Mouse (Mus musculus) spleen, adult 10 weeks (tissue): ENCODE results near the gene Krtap4-1. TPM values are rescaled to one million over a fixed set of nuclear protein-coding genes. Genes with fewer than 3 reads are reported as not detected.

Source experiments
- polyA plus RNA-seq: library from polyadenylated mRNA; stranded (reverse); fragments of 350-450 nt; fragmentation: Illumina TruSeq; extraction: RNeasy Lipid Tissue Mini Kit (QIAGEN cat#74804); gene quantifications from one replicate; pipeline ENCODE4 v1.2.3, GENCODE M21; 2015; ENCODE audit warnings: low replicate concordance; ENCODE audit not compliant: insufficient read depth

Gene Krtap4-1
- polyA plus RNA-seq: not detected

DNA sequence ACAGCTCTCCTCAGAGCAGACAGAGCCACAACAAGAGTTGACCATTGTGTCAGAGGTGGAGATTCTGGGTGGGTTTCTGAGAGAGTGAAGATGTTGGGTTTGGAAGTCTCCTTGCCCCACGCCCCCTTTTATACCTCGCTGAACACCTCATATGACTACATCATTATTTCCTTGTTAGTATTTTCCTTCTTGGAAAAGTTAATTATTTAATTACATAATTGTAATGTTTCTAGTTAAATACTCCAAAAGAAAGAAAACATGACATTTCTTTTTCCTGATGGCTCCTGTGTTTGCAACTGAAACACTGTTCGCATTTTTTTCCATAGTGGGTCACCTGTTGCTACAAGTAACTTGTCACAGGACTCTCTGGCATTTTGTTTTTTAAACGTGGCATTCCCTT, at the start of gene Krtap4-1:
Gene Krtap4-1 (minus strand): TSS at position 101 of the 400 bp plus-strand sequence.

DNA sequence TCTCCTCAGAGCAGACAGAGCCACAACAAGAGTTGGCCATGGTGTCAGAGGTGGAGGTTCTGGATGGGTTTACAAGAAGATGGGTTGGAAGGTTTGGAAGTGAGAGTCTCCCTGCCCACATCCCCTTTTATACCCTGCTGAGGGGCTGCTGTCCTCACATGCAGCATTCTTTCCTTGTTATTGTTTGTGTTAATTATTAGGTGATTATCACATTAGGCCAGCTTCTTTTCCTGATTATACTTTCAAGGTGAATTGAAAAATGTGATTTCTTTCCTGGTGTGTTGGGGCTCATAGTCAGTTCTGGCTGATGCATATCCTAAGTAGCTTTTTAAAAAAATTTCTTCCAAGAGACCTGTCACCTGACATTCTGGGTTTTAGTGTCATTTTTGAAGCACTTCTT, 37.8 kb upstream of the Krtap4-1 start, which contains the start of gene Krtap4-6:
Gene Krtap4-6 (minus strand): TSS at position 101 of the 400 bp plus-strand sequence.

DNA sequence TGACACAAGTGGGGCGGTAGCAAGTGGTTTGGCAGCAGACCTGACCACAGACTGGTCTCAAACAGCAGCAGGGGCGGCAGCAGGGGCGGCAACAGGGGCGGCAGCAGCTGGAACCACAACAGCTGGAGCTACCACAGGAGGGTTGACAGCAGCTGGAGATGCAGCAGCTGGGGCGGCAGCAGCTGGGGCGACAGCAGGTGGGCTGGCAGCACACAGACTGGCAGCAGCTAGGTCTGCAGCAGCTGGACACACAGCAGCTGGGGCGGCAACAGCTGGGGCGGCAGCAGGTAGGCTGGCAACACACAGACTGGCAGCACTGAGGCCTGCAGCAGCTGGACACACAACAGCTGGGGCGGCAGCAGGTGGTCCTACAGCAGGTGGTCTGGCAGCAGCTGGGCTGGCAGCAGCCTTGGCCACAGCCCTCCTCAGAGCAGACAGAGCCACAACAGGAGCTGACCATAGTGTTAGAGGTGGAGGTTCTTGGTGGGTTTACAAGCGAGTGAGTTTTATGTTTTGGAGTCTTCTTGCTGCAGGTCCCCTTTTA, 30.5 kb upstream of the Krtap4-1 start, which contains the start of gene Gm11563:
Gene Gm11563 (minus strand): TSS at position 494 of the 544 bp plus-strand sequence.

DNA sequence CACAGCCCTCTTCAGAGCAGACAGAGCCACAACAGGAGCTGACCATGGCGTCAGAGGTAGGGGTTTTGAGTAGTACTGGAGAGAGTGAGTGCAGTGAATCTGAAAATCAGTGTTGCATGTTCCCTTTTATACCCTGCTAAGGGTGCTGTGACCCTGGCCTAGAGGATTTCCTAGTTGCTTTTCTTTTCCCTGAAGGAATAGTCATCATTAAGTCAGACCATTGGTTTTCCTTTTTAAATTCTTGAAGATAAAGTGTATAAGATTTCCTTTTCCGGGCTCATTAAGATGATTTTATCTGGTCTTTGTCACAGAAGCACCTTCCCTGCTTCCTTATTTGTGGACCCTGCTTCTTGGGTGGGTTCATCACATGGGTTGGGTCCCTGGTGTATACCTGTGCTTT, 22.1 kb upstream of the Krtap4-1 start, which contains the start of gene Gm11555:
Gene Gm11555 (minus strand): TSS at position 101 of the 400 bp plus-strand sequence.

DNA sequence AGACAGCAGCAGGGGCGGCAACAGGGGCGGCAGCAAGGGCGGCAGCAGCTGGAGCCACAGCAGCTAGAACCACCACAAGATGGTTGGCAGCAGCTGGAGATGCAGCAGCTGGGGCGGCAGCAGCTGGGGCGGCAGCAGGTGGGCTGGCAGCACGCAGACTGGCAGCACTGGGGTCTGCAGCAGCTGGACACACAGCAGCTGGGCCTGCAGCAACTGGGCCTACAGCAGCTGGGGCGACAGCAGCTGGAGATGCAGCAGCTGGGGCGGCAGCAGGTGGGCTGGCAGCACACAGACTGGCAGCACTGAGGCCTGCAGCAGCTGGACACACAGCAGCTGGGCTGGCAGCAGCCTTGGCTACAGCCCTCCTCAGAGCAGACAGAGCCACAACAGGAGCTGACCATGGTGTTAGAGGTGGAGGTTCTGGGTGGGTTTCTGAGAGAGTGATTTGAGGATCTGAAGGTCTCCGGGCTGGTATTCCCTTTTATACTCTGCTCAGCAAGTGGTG, 15.6 kb upstream of the Krtap4-1 start, which contains the start of gene Krtap4-7:
Gene Krtap4-7 (minus strand): TSS at position 455 of the 505 bp plus-strand sequence.

DNA sequence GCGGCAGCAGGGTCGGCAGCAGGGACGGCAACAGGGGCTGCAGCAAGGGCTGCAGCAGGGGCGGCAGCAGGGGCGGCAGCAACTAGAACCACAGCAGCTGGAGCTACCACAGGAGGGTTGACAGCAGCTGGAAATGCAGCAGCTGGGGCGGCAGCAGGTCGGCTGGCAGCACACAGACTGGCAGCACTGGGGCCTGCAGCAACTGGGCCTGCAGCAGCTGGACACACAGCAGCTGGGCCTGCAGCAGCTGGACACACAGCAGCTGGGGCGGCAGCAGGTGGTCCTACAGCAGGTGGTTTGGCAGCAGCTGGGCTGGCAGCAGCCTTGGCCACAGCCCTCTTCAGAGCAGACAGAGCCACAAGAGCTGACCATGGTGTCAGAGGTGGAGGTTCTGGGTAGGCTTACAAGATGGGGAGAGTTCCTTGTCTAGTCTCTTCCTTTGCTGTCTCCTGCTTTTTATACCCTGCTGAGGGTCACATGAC, 6.7 kb upstream of the Krtap4-1 start, which contains the start of gene Krtap4-2:
Gene Krtap4-2 (minus strand): TSS at position 432 of the 482 bp plus-strand sequence.

DNA sequence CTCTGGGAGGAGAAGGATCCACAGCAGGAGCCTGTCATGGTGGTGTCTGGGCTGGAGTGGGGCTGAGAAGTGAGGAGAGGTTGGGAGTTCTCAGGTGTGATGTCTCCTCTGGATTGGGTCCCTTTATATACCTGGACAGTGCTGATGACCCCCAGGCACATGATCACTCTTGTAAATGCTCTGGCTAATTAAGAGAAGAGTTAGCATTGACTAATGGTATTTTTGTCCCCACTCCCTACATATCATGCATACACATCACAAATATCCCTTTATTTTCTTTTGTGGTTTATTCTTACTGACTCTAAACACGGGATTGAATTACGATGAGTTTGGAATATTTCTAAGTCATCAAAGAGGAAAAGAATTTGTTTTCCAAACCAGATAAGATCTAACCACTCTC, 7.7 kb downstream of the Krtap4-1 start, which contains the start of gene Gm11562:
Gene Gm11562 (minus strand): TSS at position 101 of the 400 bp plus-strand sequence.

DNA sequence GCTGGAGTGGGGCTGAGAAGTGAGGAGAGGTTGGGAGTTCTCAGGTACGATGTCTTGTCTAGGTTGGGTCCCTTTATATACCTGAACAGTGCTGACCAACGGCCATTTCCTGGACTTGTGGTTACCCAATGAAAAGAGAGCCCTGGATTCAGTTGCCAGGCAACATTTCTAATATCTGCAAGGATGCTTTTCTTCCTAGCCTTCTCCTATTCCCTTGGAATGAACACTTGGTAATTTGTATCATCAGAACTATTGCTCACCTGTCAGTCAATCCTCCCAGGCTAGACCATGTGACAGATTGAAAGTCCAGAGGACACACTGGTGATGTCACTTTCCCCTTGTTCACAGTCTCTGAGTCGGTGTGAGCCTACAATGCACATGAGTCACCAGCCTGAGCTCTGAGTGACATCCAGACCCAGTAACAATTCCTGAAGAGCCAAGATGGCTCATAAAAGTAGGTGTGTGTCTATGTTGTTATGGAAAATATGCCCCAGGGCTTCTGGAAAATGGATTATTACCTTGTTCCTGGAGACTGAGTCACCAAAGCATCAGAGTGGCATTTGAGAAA, 13.2 kb downstream of the Krtap4-1 start, which contains the start of gene Krtap2-4:
Gene Krtap2-4 (minus strand): TSS at position 51 of the 568 bp plus-strand sequence.

DNA sequence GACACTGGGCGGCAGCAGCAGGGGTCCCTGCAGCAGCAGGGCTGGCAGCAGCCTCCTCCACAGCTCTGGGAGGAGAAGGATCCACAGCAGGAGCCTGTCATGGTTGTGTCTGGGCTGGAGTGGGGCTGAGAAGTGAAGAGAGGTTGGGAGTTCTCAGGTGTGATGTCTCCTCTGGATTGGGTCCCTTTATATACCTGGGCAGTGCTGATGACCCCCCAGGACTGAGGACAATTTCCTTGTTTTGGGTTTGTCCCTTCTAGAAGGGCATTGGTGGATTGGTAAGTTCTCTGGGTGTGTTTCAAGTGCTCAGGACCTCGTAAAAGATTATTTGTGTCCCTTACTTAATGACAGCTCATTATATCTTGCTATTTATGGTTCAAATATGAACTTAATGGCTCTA, 17.9 kb downstream of the Krtap4-1 start, which contains the start of gene Gm11937:
Gene Gm11937 (minus strand): TSS at position 101 of the 400 bp plus-strand sequence.

DNA sequence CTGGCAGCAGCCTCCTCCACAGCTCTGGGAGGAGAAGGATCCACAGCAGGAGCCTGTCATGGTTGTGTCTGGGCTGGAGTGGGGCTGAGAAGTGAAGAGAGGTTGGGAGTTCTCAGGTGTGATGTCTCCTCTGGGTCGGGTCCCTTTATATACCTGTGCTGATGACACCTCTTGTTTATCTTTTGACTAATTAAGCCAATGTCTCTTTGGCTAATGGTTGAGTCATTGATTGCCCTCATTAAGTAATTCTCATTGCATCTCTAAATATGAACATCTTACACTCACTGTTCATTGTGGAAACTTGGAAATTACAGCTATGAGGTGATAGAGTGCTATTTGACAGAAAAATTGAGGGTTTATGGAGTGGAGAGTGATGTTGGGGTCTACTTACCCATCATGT, 24.8 kb downstream of the Krtap4-1 start, which contains the start of gene Gm11938:
Gene Gm11938 (minus strand): TSS at position 101 of the 400 bp plus-strand sequence.

DNA sequence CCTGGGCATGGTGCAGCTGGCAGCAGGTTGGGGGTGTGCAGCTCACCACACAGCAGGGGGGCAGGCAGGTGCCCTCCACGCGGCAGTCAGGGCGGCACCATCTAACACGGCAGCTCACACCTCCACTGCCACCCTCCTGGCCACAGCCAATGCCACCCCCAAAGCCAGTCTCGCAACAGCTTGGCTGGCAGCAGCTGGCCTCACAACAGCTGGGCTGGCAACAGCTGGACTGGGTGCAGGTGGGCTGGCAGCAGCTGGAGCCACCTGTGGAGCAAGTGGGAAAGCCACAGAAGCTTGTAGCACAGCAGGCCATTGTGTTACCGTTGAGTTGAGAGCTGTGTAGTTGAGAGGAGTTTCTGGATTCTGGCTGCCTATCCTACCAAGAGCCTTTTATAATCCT, 30.3 kb downstream of the Krtap4-1 start, which contains the start of gene Krtap9-3:
Gene Krtap9-3 (minus strand): TSS at position 364 of the 400 bp plus-strand sequence.

DNA sequence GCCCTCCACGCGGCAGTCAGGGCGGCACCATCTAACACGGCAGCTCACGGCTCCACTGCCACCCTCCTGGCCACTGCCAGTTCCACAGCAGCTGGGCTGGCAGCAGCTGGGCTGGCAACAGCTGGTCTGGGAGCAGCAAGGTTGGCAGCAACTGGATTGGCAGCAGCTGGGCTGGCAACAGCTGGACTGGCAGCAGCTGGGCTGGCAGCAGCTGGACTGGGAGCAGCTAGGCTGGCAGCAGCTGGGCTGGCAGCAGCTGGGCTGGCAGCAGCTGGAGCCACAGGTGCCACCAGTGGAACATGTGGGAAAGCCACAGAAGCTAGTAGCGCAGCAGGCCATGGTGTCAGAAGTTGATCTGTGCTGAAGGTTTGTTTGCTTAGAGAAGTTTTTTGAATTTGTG, 37.1 kb downstream of the Krtap4-1 start, which contains the start of gene Krtap1-3:
Gene Krtap1-3 (minus strand): TSS at position 359 of the 400 bp plus-strand sequence.

DNA sequence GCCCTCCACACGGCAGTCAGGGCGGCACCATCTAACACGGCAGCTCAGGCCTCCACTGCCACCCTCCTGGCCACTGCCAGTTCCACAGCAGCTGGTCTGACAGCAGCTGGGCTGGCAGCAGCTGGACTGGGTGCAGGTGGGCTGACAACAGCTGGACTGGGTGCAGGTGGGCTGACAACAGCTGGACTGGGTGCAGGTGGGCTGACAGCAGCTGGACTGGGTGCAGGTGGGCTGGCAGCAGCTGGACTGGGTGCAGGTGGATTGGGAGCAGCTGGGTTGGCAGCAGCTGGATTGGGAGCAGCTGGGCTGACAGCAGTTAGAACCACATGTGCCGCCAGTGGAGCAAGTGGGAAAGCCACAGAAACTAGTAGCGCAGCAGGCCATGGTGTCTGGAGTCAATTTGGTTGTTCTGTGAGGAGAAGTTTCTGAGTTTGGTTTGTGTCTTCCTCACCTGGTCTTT, 44.8 kb downstream of the Krtap4-1 start, which contains the start of gene Krtap1-4:
Gene Krtap1-4 (minus strand): TSS at position 410 of the 460 bp plus-strand sequence.

DNA sequence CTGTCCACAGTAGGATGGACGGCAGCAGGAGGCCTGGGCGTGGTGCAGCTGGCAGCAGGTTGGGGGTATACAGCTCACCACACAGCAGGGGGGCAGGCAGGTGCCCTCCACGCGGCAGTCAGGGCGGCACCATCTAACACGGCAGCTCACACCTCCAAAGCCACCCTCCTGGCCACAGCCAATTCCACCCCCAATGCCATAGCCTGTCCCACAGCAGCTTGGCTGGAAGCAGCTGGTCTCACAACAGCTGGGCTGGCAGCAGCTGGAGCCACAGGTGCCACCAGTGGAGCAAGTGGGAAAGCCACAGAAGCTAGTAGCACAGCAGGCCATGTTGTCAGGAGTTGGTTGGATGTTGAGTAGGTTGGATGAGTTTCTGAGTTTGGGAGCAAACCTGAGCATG, 47.4 kb downstream of the Krtap4-1 start, which contains the start of gene Krtap1-5:
Gene Krtap1-5 (minus strand): TSS at position 381 of the 400 bp plus-strand sequence.

Other genes starting within 250 kb of the Krtap4-1 start
- 6.0 TPM for gene Krt10, start 238.9 kb downstream of the Krtap4-1 start, polyA plus RNA-seq
- not detected for gene Krt12, start 206.0 kb downstream of the Krtap4-1 start, polyA plus RNA-seq
- 1.9 TPM for gene Krt20, start 190.1 kb downstream of the Krtap4-1 start, polyA plus RNA-seq
- gene Krt23, start 135.1 kb downstream of the Krtap4-1 start, polyA plus RNA-seq: not detected
- not detected for gene Krt39, start 106.9 kb downstream of the Krtap4-1 start, polyA plus RNA-seq
- not detected for gene Krt40, start 85.1 kb downstream of the Krtap4-1 start, polyA plus RNA-seq
- not detected for gene Krtap3-3, start 77.4 kb downstream of the Krtap4-1 start, polyA plus RNA-seq
- gene Krtap3-2, start 71.4 kb downstream of the Krtap4-1 start, polyA plus RNA-seq: not detected
- not detected for gene Gm11939, start 68.8 kb downstream of the Krtap4-1 start, polyA plus RNA-seq
- not detected for gene Krtap3-1, start 61.6 kb downstream of the Krtap4-1 start, polyA plus RNA-seq
- not detected for gene Krtap1-5, start 47.2 kb downstream of the Krtap4-1 start, polyA plus RNA-seq
- not detected for gene Krtap1-4, start 44.6 kb downstream of the Krtap4-1 start, polyA plus RNA-seq
- gene Krtap1-3, start 36.9 kb downstream of the Krtap4-1 start, polyA plus RNA-seq: not detected
- gene Krtap9-3, start 30.1 kb downstream of the Krtap4-1 start, polyA plus RNA-seq: not detected
- gene Gm11938, start 24.9 kb downstream of the Krtap4-1 start, polyA plus RNA-seq: not detected
- gene Gm11937, start 18.0 kb downstream of the Krtap4-1 start, polyA plus RNA-seq: not detected
- gene Krtap2-4, start 13.4 kb downstream of the Krtap4-1 start, polyA plus RNA-seq: not detected
- not detected for gene Gm11562, start 7.8 kb downstream of the Krtap4-1 start, polyA plus RNA-seq
- not detected for gene Krtap4-2, start 6.8 kb upstream of the Krtap4-1 start, polyA plus RNA-seq
- not detected for gene Krtap4-7, start 15.9 kb upstream of the Krtap4-1 start, polyA plus RNA-seq
- gene Gm11555, start 22.0 kb upstream of the Krtap4-1 start, polyA plus RNA-seq: not detected
- not detected for gene Gm11563, start 30.7 kb upstream of the Krtap4-1 start, polyA plus RNA-seq
- not detected for gene Krtap4-6, start 37.7 kb upstream of the Krtap4-1 start, polyA plus RNA-seq
- gene Gm14190, start 62.5 kb upstream of the Krtap4-1 start, polyA plus RNA-seq: not detected
- not detected for gene Gm14180, start 106.1 kb upstream of the Krtap4-1 start, polyA plus RNA-seq
- not detected for gene Gm11595, start 144.7 kb upstream of the Krtap4-1 start, polyA plus RNA-seq
- gene Krtap4-8, start 152.5 kb upstream of the Krtap4-1 start, polyA plus RNA-seq: not detected
- not detected for gene Krtap4-9, start 157.0 kb upstream of the Krtap4-1 start, polyA plus RNA-seq
- gene Gm11596, start 165.2 kb upstream of the Krtap4-1 start, polyA plus RNA-seq: not detected
- gene Gm11569, start 170.7 kb upstream of the Krtap4-1 start, polyA plus RNA-seq: not detected
- gene Gm11554, start 176.2 kb upstream of the Krtap4-1 start, polyA plus RNA-seq: not detected
- gene Krtap4-13, start 181.7 kb upstream of the Krtap4-1 start, polyA plus RNA-seq: not detected
- not detected for gene Gm11564, start 187.4 kb upstream of the Krtap4-1 start, polyA plus RNA-seq
- not detected for gene 2300003K06Rik, start 209.8 kb upstream of the Krtap4-1 start, polyA plus RNA-seq
- gene Krtap4-16, start 223.4 kb upstream of the Krtap4-1 start, polyA plus RNA-seq: not detected
- not detected for gene Gm11568, start 229.7 kb upstream of the Krtap4-1 start, polyA plus RNA-seq
- gene Gm11559, start 236.2 kb upstream of the Krtap4-1 start, polyA plus RNA-seq: not detected
- gene Krtap9-1, start 245.2 kb upstream of the Krtap4-1 start, polyA plus RNA-seq: not detected